Mouse (Mus musculus) left cerebral cortex, postnatal 10 days (tissue): ENCODE results near the gene Ms4a4b. TPM values are rescaled to one million over a fixed set of nuclear protein-coding genes. Genes with fewer than 3 reads are reported as not detected.
"Not testable (repeated sequence)": the region's sequence is repeated elsewhere in the genome, so short reads cannot be mapped to it uniquely, and the experiment has no call there.

ENCODE experiments used
- DNase-seq, 2 experiments: peaks; one replicate each; pipeline ENCODE4 v3.0.0; 2021 to 2022; ENCODE audit warnings: low spot score in 2 of 2, mixed read lengths in 1 of 2; ENCODE audit errors: extremely low spot score in 1 of 2
- intact Hi-C: fragments of 180-260 bp; cut with DNase I; formaldehyde crosslinking; loops from one replicate; pipeline ENCODE4 v1.15.1; 2025
- total RNA-seq, 2 experiments: library from RNA; stranded (reverse); gene quantifications; 2 replicates each; pipeline ENCODE4 v1.2.3; 2021

Ms4a4b gene
- not detected for total RNA-seq

- DNase-seq: no peak
- intact Hi-C loops: no loop called here
Observed at GRCm38 (mm10) chr19:11443338-11443737, at the start of gene Ms4a4b. Gene Ms4a4b (plus strand): TSS chr19:11443553.

- no peak for DNase-seq
- intact Hi-C loops: no loop called here
Observed at GRCm38 (mm10) chr19:11395769-11396168, 47.6 kb upstream of the Ms4a4b start.

- DNase-seq: no peak
- intact Hi-C loops: no loop called here
Observed at GRCm38 (mm10) chr19:11404527-11404926, 38.8 kb upstream of the Ms4a4b start, which contains the start of gene Ms4a4c. Gene Ms4a4c (plus strand): TSS chr19:11404770.

- intact Hi-C loops: no loop called here
- no peak for DNase-seq
Observed at GRCm38 (mm10) chr19:11407428-11407827, 35.9 kb upstream of the Ms4a4b start.

- no peak for DNase-seq
Observed at GRCm38 (mm10) chr19:11408591-11408990, 34.8 kb upstream of the Ms4a4b start.

GRCm38 (mm10) chr19:11411640-11412039 is 31.7 kb upstream of the Ms4a4b start:
- intact Hi-C loops: no loop called here

More at GRCm38 (mm10) chr19:11408591-11408990, 34.8 kb upstream of the Ms4a4b start:
- intact Hi-C loops: no loop called here

GRCm38 (mm10) chr19:11414084-11414483 is 29.3 kb upstream of the Ms4a4b start:
- no peak for DNase-seq
- intact Hi-C loops: no loop called here

More at GRCm38 (mm10) chr19:11411640-11412039, 31.7 kb upstream of the Ms4a4b start:
- no peak for DNase-seq

GRCm38 (mm10) chr19:11415581-11415980 is 27.8 kb upstream of the Ms4a4b start:
- no peak for DNase-seq
- intact Hi-C loops: no loop called here

- intact Hi-C loops, DNase-seq: not testable (repeated sequence)
Observed at GRCm38 (mm10) chr19:11418865-11419264, 24.5 kb upstream of the Ms4a4b start.

- intact Hi-C loops, DNase-seq: not testable (repeated sequence)
Observed at GRCm38 (mm10) chr19:11431209-11431608, 12.1 kb upstream of the Ms4a4b start.

- intact Hi-C loops: no loop called here
- no peak for DNase-seq
Observed at GRCm38 (mm10) chr19:11435058-11435834, 8.1 kb upstream of the Ms4a4b start.

- no peak for DNase-seq
- intact Hi-C loops: no loop called here
Observed at GRCm38 (mm10) chr19:11443964-11444363, 611 bp downstream of the Ms4a4b start.

- intact Hi-C loops: no loop called here
- DNase-seq: no peak
Observed at GRCm38 (mm10) chr19:11447238-11447637, 3.9 kb downstream of the Ms4a4b start.

GRCm38 (mm10) chr19:11459041-11459440 is 15.7 kb downstream of the Ms4a4b start:
- DNase-seq, intact Hi-C loops: not testable (repeated sequence)

GRCm38 (mm10) chr19:11464795-11465194 is 21.4 kb downstream of the Ms4a4b start:
- DNase-seq, intact Hi-C loops: not testable (repeated sequence)

- DNase-seq: no peak
- intact Hi-C loops: no loop called here
Observed at GRCm38 (mm10) chr19:11466471-11466870, 23.1 kb downstream of the Ms4a4b start.

- intact Hi-C loops, DNase-seq: not testable (repeated sequence)
Observed at GRCm38 (mm10) chr19:11468361-11468760, 25.0 kb downstream of the Ms4a4b start.

- intact Hi-C loops, DNase-seq: not testable (repeated sequence)
Observed at GRCm38 (mm10) chr19:11469215-11469614, 25.9 kb downstream of the Ms4a4b start, which contains the start of gene Ms4a6c. Gene Ms4a6c (plus strand): TSS chr19:11469366.

GRCm38 (mm10) chr19:11479714-11480113 is 36.4 kb downstream of the Ms4a4b start:
- intact Hi-C loops: no loop called here
- DNase-seq: no peak

GRCm38 (mm10) chr19:11482684-11483083 is 39.3 kb downstream of the Ms4a4b start:
- intact Hi-C loops: no loop called here
- DNase-seq: no peak
